Mouse (Mus musculus): ENCODE measurements around the gene Shld2. TPM values are rescaled to one million over a fixed set of nuclear protein-coding genes. Genes with fewer than 3 reads are reported as not detected.

Shld2 gene
- total RNA-seq (2017), result 29.7 TPM in 2 replicates

- ATAC-seq (ENCODE audit: extremely low read depth, insufficient number of reproducible peaks, low FRiP score, poor library complexity, severe bottlenecking), result peak; percentile 84
Measured at GRCm38 (mm10) chr14:34310234-34310965, at the start of gene Shld2, which contains the start of gene Glud1. Gene Shld2 (minus strand): TSS chr14:34310493. Gene Glud1 (plus strand): TSS chr14:34310727.

GRCm38 (mm10) chr14:34359676-34360244, 49.5 kb upstream of the Shld2 start:
- no peak for ATAC-seq (ENCODE audit: extremely low read depth, insufficient number of reproducible peaks, low FRiP score, poor library complexity, severe bottlenecking)

GRCm38 (mm10) chr14:34357671-34358455, 47.6 kb upstream of the Shld2 start:
- ATAC-seq (ENCODE audit: extremely low read depth, insufficient number of reproducible peaks, low FRiP score, poor library complexity, severe bottlenecking), result no peak

GRCm38 (mm10) chr14:34355301-34355700, 45.0 kb upstream of the Shld2 start, which contains the start of gene Fam25c:
Gene Fam25c (minus strand): TSS chr14:34355433.
- no peak for ATAC-seq (ENCODE audit: extremely low read depth, insufficient number of reproducible peaks, low FRiP score, poor library complexity, severe bottlenecking)

- ATAC-seq (ENCODE audit: extremely low read depth, insufficient number of reproducible peaks, low FRiP score, poor library complexity, severe bottlenecking), result no peak
Measured at GRCm38 (mm10) chr14:34354456-34354855, 44.2 kb upstream of the Shld2 start.

- ATAC-seq (ENCODE audit: extremely low read depth, insufficient number of reproducible peaks, low FRiP score, poor library complexity, severe bottlenecking), result no peak
Measured at GRCm38 (mm10) chr14:34353326-34353725, 43.0 kb upstream of the Shld2 start.

- no peak for ATAC-seq (ENCODE audit: extremely low read depth, insufficient number of reproducible peaks, low FRiP score, poor library complexity, severe bottlenecking)
Measured at GRCm38 (mm10) chr14:34352523-34352922, 42.2 kb upstream of the Shld2 start.

GRCm38 (mm10) chr14:34351660-34352059, 41.4 kb upstream of the Shld2 start:
- no peak for ATAC-seq (ENCODE audit: extremely low read depth, insufficient number of reproducible peaks, low FRiP score, poor library complexity, severe bottlenecking)

GRCm38 (mm10) chr14:34349007-34349406, 38.7 kb upstream of the Shld2 start:
- no peak for ATAC-seq (ENCODE audit: extremely low read depth, insufficient number of reproducible peaks, low FRiP score, poor library complexity, severe bottlenecking)

GRCm38 (mm10) chr14:34348301-34348700, 38.0 kb upstream of the Shld2 start:
- no peak for ATAC-seq (ENCODE audit: extremely low read depth, insufficient number of reproducible peaks, low FRiP score, poor library complexity, severe bottlenecking)

- ATAC-seq (ENCODE audit: extremely low read depth, insufficient number of reproducible peaks, low FRiP score, poor library complexity, severe bottlenecking), result no peak
Measured at GRCm38 (mm10) chr14:34347084-34347483, 36.8 kb upstream of the Shld2 start.

GRCm38 (mm10) chr14:34345771-34346566, 35.7 kb upstream of the Shld2 start:
- no peak for ATAC-seq (ENCODE audit: extremely low read depth, insufficient number of reproducible peaks, low FRiP score, poor library complexity, severe bottlenecking)

GRCm38 (mm10) chr14:34344361-34344760, 34.1 kb upstream of the Shld2 start:
- ATAC-seq (ENCODE audit: extremely low read depth, insufficient number of reproducible peaks, low FRiP score, poor library complexity, severe bottlenecking), result no peak

- ATAC-seq (ENCODE audit: extremely low read depth, insufficient number of reproducible peaks, low FRiP score, poor library complexity, severe bottlenecking), result no peak
Measured at GRCm38 (mm10) chr14:34343078-34343477, 32.8 kb upstream of the Shld2 start.

- no peak for ATAC-seq (ENCODE audit: extremely low read depth, insufficient number of reproducible peaks, low FRiP score, poor library complexity, severe bottlenecking)
Measured at GRCm38 (mm10) chr14:34341993-34342392, 31.7 kb upstream of the Shld2 start.

GRCm38 (mm10) chr14:34339446-34339845, 29.2 kb upstream of the Shld2 start:
- ATAC-seq (ENCODE audit: extremely low read depth, insufficient number of reproducible peaks, low FRiP score, poor library complexity, severe bottlenecking), result no peak

- ATAC-seq (ENCODE audit: extremely low read depth, insufficient number of reproducible peaks, low FRiP score, poor library complexity, severe bottlenecking), result no peak
Measured at GRCm38 (mm10) chr14:34332476-34332875, 22.2 kb upstream of the Shld2 start.

GRCm38 (mm10) chr14:34331886-34332285, 21.6 kb upstream of the Shld2 start:
- ATAC-seq (ENCODE audit: extremely low read depth, insufficient number of reproducible peaks, low FRiP score, poor library complexity, severe bottlenecking), result no peak

- ATAC-seq (ENCODE audit: extremely low read depth, insufficient number of reproducible peaks, low FRiP score, poor library complexity, severe bottlenecking), result no peak
Measured at GRCm38 (mm10) chr14:34330657-34331158, 20.4 kb upstream of the Shld2 start.

Data from neutrophil, adult 5-6 weeks (primary cell).